ENCODE assay signal across 22 mouse cellular contexts in genomic region chr14:21271472-21271871, GRCm38 (mm10).
"Had no signal": no experiment of that assay in that cellular context is flagged by ENCODE, and none has a peak within 500 bp of the region (broad histone marks: within the 10 kb centered on the region; RNA-seq: fewer than 3 reads in every experiment).

No protein-coding gene starts in this region.

- H3K36me3 ChIP-seq: limb, embryonic 10.5 days; limb, embryonic 13.5 days; liver, embryonic 13.5 days; lung, embryonic 15.5 days; midbrain, embryonic 12.5 days; midbrain, embryonic 15.5 days; neural tube, embryonic 13.5 days had no signal

- DNase-seq: kidney, adult 18-20 months; kidney, adult 9 months; kidney, postnatal 14 days; layer of hippocampus, adult 9-11 months; liver, embryonic 13.5 days; lung, adult 18-20 months; lung, postnatal 10 days; lung, postnatal 36 days; retina, postnatal 1 day; right cerebral cortex, postnatal 25 days; spleen, adult 18-20 months; thymus, postnatal 25 days had no signal

- ATAC-seq: hindbrain, embryonic 16.5 days; midbrain, embryonic 15.5 days had no signal

- H3K9ac ChIP-seq: limb, embryonic 13.5 days; liver, embryonic 13.5 days; lung, embryonic 15.5 days; midbrain, embryonic 12.5 days; midbrain, embryonic 15.5 days; neural tube, embryonic 13.5 days had no signal

- H3K9me3 ChIP-seq: limb, embryonic 10.5 days; limb, embryonic 13.5 days; liver, embryonic 13.5 days; lung, embryonic 15.5 days; megakaryocyte, embryonic 14.5 days; midbrain, embryonic 12.5 days; midbrain, embryonic 15.5 days; neural tube, embryonic 13.5 days had no signal

- H3K27ac ChIP-seq: layer of hippocampus, adult 2 months; limb, embryonic 10.5 days; limb, embryonic 13.5 days; liver, embryonic 13.5 days; lung, embryonic 15.5 days; midbrain, embryonic 12.5 days; midbrain, embryonic 15.5 days; neural tube, embryonic 13.5 days had no signal

- H3K27me3 ChIP-seq: limb, embryonic 13.5 days; liver, embryonic 13.5 days; lung, embryonic 15.5 days; megakaryocyte, embryonic 14.5 days; midbrain, embryonic 12.5 days; midbrain, embryonic 15.5 days; neural tube, embryonic 13.5 days had no signal

- H3K4me2 ChIP-seq: limb, embryonic 13.5 days; liver, embryonic 13.5 days; lung, embryonic 15.5 days; midbrain, embryonic 12.5 days; midbrain, embryonic 15.5 days; neural tube, embryonic 13.5 days had no signal

- H3K4me3 ChIP-seq: layer of hippocampus, adult 2 months; limb, embryonic 10.5 days; limb, embryonic 13.5 days; liver, embryonic 13.5 days; lung, embryonic 15.5 days; megakaryocyte, embryonic 14.5 days; midbrain, embryonic 12.5 days; midbrain, embryonic 15.5 days; myocyte; neural tube, embryonic 13.5 days had no signal
